Mouse (Mus musculus) megakaryocyte-erythroid progenitor cell, adult 5-6 weeks (primary cell): ENCODE data around the gene Samd7. TPM values are rescaled to one million over a fixed set of nuclear protein-coding genes. Genes with fewer than 3 reads are reported as not detected.
"Not testable (repeated sequence)": the region's sequence is repeated elsewhere in the genome, so short reads cannot be mapped to it uniquely, and the experiment has no call there.

ENCODE experiments used
- ATAC-seq: replicated peaks from 2 replicates; pipeline ENCODE4 v1.8.0; 2016; ENCODE audit warnings: mild to moderate bottlenecking, inconsistent platforms; ENCODE audit not compliant: severe bottlenecking, poor library complexity, low FRiP score, low TSS enrichment
- total RNA-seq, 2 experiments: library from RNA; stranded (forward) in 1 of 2; stranded (reverse) in 1 of 2; fragments of 200-1000, 215-1000 nt in 1 of 2; fragments of >200 nt in 1 of 2; fragmentation: Nextera tagmentation in 1 of 2; gene quantifications; 2 replicates each; pipeline ENCODE4 v1.2.3; 2014 to 2017

Samd7 gene
- total RNA-seq (2014; fragmentation: Nextera tagmentation) (not detected in 2 replicates), total RNA-seq (2017) (not detected in 2 replicates)

DNA sequence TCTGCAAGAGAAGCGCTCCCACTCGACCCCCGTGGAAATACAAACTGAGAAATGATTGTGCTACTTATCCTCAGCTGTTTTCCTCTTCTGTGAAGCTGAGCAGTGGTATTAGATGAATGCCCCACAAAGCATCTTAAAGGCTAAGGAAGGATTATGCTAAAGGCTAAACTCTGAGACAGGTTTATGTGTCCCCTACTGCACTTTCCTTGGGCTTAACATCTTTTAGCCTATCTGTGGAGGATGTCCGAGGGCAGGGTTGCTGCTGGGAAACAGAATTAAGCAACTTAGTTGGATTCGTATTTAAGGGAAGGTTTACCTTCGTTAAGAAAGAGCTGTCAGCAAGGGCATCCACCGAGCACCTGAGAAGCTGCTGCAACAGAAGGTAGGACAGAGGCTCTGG is at the start of gene Samd7:
Gene Samd7, plus strand, starts transcription at position 288 of the 400 bp plus-strand sequence.
- ATAC-seq = no peak

DNA sequence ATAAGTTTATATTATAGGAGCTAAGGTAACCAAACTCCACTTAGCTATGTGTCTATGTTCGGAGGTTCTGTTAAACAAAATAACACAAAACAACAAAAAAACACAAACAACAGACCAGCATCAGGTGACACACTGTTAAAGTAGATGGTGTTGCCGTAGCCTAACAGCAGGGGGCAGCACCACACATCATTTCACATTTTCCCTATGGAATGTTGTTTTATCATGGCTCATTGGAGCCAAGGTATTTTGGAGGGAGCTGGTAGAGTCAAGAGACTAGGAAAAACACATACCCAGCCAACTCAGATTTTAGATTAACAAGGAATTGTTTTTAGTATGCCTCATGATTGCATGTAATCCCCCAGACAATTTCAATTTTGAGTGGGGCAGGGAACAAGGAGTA is 49.7 kb upstream of the Samd7 start:
- 0 out of 2 replicates have a peak, but pooled peaks have one; percentile 40 for ATAC-seq

DNA sequence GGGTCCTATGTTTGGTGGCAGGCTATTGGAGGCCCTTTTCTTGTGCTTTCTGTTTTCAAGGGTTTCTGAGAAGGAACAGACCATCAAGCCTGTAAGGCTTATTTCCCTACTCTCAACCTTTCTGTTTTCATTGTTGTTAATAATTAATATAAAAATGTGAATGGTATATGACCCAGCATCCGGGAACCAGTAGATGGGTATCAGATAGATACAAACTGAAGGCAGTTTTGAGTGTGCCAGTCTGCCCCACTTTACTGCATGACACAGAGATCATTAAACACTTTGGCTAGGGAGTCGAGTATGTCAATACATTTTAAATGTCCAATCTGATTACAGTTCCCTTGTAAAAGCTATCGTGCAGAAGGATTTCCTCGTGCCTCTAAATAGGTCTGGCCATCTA is 48.2 kb upstream of the Samd7 start:
- ATAC-seq = no peak

DNA sequence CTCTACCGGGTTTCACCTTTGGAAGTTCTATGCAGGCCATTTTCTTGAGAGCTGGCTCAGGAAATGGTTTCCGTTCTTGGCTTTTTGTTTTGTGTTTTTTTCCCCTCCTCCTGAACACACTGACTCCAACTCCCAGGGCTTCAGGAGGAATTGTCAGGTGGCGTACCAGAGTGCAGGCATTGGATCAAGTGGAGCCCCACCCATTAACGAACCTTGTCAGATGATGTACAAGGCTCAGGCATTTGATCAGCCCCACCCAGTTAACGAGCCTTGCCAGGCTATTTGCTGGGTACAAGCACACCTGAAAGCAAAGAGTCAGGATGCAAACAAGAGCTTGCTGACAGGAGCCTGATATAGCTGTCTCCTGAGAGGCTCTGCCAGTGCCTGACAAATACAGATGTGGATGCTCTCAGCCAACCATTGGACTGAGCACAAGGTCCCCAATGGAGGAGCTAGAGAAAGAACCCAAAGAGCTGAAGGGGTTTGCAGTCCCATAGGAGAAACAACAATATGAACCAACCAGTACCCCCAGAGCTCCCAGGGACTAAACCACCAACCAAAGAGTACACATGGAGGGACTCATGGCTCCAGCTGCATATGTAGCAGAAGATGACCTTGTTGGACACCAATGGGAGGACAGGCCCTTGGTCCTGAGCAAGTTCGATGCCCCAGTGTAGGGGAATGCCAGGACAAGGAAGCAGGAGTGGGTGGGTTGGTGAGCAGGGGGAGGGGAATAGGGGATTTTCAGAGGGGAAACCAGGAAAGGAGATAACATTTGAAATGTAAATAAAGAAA is 46.2 kb upstream of the Samd7 start, which contains the start of gene Lrrc31:
Gene Lrrc31, minus strand, starts transcription at position 133 of the 795 bp plus-strand sequence.
- ATAC-seq = not testable (repeated sequence)

DNA sequence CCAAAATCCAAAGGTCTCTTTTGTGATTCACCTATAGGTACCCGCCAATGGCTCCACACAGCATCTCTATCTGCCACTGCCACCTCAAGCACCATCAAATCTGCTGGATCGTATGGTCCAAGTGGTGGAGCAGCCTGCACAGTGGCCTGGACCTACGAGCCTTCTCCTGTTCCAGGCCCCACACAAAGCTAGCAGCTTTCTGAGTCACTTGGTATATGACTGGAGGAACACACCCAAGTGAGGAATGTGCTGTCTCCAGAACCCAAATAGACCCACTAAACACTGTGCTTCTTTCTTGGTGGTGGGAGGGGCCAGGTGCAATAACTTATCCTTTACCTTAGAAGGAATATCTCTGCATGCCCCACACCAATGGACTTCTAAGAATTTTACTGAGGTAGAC is 40.1 kb upstream of the Samd7 start:
- no peak for ATAC-seq

DNA sequence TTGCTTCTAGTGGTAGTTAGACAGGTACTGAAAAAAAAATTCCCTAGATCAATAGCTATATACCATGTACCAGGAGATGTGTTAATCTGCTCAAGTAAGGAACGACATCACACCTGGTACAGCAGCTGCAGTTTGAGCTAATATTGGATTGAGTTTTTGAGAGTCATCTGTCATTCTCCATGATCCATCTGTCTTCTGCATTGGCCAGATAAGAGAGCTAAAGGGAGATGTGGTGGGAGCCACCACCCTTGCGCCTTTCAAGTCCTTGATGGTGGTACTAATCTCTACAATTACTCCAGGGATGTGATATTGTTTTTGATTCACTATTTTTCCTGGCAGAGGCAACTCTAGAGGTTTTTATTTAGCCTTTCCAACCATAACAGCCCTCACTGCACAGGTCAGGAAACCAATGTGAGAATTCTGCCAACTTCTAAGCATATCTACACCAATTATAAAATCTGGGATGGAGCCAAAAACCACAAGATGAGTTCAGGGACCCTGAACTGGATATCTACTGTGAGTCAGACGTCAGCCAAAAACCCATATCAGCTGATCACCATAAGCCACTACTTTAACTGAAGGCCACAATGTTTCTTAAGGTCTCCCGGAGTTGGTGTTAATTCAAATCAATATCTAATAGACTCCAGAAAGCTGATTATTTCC is 39.3 kb upstream of the Samd7 start:
- peak; percentile 92 for ATAC-seq

DNA sequence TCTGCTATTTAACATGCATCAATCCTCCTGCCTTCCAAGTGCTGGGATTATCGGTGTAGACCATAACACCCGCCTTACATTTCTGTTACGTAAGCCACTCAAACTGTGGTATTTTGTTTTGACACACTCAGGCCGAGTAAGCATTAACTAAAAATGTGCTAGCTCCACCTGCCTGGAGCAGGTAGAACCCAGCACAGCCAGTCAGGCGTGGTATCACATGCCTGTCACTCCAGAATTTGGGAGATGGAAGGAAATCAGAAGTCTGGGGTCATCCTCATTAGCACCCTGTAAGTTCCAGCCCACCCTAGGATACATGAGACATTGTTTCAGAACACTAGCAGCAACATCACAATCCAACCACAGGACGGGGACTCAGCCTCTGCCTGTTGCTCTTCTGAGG is 35.9 kb upstream of the Samd7 start:
- no peak for ATAC-seq

DNA sequence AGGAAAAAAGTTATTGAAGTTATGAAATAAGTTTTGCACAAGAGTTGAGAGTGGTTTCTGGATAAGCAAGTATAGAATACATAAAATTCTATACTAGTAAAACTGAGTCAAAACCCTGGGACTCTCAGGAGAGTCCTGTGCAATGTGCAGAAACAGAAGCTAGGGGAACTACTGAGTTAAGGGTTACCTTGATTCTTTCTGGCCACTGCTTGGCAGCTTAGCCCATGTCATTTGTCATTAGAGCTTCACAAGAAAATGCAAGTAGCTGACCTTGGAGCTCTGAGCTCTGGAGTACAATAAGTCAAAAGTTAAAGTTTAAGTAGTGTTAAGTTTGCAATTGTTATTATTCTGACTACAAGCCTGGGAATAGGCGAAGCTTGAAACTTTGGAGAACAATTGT is 32.8 kb upstream of the Samd7 start:
- no peak for ATAC-seq

DNA sequence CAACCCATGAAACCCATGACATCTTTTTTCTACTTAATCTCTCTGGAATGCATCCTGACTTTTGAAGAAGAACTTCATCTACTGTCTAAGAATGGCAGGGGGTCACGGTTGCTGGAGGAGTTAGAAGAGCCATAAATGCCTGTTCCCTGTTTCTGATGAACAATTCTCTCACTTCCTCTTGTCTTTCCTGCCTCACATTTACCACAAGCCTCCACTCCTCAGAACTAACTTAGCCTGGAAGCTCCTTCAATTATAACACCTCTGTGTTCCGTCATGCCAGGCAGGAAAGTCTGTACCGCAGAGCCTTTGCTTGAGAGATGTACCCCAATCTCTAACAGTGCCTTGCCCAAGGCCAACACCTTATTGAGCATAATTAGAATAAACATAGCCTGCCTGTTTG is 27.4 kb upstream of the Samd7 start:
- ATAC-seq = no peak

DNA sequence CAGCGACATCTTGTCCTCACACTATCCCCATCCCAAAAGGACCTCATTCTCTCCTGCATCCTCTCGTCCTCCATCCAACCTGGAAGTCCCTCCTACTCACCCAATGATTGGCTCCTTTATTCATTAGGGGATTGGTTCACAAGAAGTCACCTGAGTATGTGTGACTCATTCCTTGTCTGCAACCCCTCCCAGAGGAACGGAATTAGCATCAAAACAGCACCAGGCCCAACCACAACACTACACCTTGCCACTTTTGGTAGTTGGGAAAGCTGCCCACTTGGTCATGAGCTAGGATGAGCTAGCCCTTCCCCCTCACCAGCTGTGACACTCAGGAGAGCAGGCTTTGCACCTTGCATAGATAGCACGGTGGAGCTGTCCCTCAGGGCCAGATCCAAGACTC is 24.1 kb upstream of the Samd7 start:
- no peak for ATAC-seq

DNA sequence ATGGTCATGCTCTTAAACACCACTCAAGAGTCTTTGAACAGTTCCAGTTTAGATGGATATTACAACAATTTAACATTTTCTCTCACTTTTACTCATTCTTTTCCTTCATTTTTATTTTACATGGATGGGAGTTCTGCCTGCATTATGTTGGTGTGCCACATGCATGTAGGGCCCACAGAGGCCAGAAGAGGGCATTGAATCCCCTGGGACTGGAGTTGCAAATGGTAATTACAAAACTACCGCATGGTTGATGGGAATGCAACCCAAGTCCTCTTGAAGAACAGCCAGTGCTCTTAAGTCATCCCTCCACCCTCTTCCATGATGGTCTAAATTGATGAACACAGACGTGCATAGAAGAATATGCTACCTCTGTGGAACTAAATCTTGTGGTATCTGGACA is 23.6 kb upstream of the Samd7 start:
- ATAC-seq = no peak

DNA sequence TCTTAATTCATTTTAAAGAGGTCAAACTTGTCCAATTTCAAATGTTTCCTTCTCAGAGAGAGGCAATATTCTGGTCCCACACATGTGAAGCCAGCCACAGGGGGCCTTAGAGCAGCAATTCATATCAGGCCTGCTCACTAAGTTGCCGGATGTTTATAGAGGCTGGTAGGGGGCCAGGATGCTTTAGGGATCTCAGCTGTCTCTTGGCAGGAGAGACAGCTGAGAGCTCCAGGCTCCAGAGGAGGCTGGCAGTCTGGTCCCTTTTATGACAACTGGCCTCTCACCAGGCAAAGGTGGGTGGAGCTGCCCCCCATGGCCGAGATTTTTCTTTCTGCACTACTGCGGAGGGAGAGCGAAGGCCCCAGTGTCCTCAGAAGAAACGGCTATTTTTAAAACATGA is 22.9 kb upstream of the Samd7 start:
- ATAC-seq = no peak

DNA sequence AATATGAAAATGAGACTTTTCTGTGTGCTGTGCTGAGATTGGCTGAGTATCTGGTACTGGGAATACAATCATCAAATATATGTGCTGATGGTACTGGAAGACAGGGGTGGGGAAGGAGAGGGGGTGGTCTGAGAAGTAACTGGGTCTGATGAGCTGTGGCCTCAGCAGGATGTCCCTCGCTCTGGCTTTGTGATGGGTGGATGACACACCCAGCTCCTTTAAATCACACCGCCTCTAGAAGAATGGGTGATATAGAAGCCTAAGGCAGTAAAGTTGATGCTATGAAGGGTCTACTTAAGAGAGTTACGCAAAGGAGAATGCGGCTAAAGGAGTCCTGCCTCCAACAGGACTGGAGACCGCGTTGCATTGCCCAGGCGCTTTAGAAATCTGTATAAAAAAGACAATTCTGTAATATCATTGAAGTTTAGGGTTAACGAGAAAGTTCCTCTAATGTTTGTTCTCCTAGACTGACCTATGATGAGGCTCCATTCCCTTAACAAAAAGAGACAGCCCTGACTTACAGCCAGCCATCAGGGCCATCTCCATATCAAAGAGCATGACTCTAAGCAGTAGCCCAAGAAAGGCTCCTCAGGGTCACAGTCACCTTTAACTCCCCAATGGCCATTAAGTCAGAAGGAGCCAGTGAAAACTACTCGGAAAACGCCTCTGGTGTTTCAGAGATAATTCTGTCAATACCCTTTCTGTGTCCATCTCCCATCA is 21.8 kb upstream of the Samd7 start:
- ATAC-seq = no peak

DNA sequence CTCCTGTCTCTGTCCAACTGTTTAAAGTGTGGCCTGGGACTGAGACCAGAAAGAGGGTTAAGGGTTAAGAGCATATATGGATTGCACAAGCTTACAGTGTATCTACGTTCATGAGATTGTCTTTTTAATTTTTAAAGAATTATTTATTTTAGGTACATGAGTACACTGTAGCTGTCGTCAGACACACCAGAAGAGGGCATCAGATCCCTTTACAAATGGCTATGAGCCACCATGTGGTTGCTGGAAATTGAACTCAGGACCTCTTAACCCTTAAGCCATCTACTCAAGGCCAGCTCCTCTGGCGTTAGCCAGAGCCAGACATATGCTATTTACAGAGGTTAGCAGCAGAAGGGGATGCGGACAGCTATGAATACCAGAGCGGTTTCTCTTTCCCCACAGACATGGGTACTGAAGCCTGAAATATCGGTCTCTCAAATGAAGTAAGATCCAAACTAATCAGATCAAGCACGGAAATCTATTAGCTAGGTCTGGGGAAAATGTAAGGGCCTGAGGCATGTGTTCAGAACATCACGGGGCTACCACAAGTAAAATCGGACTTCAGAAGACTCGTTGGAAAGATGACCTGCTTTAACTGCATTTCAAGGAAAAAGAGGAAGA is 21.1 kb upstream of the Samd7 start:
- no peak for ATAC-seq

DNA sequence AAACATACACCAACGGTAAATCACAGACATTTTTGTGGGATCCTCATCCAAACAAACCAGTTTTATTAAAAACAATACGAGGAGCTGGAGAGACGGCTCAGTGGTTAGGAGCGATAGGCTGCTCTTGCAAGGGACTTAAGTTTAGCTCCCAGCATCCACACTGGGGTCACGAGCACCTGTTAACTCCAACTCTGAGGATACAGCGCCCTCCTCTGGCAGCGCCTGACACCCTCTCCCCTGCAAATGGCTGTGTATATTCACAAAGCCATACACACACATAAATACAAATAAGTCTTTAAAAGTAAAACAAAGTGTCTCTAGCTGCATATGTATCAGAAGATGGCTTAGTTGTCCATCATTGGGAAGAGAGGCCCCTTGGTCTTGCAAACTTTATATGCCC is 20.6 kb upstream of the Samd7 start:
- no peak for ATAC-seq

DNA sequence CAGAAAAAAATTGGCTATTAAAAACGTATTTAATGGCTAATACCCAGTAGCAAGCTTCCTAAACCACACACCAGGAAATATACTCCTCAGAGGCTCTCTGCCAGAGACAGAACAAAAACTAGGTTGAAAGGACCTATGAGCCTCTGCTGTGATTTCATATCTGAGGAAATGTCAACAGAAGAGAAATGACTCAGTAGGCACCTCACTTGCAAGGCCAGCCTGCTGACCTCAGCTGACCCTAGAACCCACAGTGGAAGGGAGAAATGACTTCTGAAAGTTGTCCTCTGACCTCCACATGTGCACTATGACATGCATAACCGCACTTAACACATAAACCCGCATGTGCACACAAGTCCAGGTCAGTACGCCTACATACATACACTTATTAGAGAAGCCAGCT is 18.9 kb upstream of the Samd7 start:
- no peak for ATAC-seq

DNA sequence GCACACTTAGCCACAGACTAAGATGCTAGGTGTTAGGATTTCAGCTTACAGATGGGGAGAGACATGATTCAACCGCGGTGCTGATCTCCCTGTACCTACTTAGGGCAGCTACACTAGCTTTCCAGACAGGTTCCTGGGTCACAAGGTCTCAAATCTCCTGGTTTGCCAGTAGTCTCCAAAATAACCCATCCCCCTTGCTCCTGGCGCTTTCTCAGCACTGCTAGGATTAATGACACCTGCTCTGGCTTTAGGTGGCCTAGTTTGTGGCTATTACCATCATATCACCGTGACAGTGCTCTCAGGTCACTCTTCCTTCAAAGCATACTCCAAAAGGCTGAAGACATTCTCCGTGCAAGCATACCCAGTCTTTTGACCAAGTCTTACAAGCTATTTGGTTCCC is 17.0 kb upstream of the Samd7 start:
- ATAC-seq = no peak

DNA sequence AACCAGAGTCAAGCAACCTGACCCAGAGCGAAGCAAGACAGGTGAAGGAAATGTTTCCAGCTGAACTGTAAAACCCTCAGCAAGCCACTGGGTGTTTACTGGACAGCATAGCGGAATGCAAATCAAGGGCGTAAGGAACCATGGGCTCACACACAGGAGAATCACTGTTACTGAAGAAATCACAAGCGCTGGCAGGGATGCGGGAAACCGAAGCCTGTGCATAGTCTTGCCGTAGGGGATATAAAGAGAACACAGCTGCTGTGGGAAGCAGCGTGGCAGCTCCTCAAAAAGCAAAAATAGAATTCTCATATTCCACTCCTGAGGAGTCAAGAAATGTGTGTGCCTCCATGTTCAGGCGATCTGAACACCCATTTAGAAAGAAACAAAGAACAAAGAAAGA is 9.3 kb upstream of the Samd7 start:
- no peak for ATAC-seq

DNA sequence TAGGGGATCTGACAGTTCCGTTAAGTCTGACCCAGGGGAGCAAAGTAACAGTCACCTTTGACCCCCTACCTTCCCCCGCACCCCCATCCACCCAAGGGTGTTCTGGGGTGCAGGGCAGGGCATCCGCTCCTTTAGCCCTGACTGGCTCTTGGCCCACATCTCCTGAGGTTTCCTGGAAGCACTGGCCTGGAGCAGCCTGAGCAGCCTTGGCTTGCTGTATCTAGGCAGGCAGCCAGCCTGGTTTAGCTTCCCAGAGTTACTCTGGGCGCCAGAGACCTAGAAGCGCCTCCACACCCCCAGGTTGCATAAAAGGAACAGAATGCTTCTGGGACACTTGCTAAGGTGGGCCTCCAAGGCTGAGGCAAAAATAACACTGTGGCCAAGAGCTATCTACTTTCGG is 4.8 kb upstream of the Samd7 start:
- ATAC-seq = no peak

DNA sequence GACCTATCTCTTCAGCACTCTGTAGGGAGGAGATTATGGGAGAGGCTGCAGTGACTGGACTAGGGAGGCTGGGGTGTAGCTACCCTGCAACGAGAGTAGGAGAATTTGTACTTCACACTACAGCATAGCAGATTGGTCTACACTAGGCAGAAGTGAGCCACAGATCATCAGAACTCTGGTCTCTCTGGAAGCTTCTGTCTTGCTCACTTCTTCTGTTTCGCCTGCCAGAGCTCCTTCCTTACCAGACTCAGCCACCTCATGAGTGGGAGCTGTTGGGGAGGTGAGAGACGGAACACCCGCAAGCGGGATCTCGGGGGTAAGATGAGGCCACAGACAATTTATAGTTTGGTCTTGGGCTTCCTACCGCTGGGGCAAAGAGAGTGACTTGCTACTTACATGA is 3.2 kb upstream of the Samd7 start:
- no peak for ATAC-seq
